Mouse (Mus musculus) B cell, adult 2 months (primary cell): ENCODE results near the gene Rnpep.

Experiments used
- DNase-seq, 2 experiments: peaks; one replicate each; pipeline ENCODE4 v3.0.0; 2022

Rnpep gene

GRCm38 (mm10) chr1:135283826-135284291, at the start of gene Rnpep:
TSS of gene Rnpep (minus strand) at chr1:135284084.
- DNase-seq, result peak; percentile 51 to 61

GRCm38 (mm10) chr1:135330578-135330977, 46.7 kb upstream of the Rnpep start:
- no peak for DNase-seq

DNA sequence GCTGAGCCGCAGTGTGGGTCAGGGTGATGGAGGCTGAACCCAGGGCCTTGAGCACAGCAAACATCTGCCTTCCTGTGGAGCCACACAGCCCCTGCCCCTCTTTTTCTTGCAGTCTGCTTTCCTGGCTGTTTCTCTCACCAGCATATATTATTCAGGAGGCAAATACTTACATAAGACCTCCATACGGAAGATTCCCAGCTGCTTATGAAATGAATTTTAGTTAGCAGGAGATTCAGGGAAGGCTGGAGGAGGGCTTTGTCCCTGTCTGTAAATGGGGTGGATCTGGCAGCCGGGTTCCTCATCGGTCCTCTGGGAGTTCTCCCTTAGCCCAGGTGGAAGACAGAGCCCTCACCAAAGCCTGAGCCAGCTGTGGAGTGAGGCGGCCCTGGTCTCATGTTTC, 44.5 kb upstream of the Rnpep start:
- DNase-seq, result no peak

DNA sequence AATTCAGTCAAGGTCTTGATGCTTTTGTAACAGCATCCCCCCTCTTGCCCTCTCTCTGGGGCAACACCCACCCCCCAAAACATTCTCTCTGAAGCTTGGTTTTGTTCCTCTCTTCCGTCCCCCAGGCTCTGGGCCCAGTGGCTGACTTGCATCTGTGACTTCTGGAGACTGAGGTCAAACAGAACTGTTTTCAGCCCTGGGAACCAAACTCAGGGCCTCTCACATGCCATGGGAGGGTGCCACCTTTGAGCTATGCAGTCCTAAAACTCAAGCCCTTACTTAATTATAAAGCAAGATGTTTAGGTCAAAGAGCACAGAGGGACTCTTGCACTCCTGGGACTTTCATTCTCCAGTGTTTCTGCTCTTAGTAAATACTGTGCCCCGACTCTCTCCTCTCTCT, 42.0 kb upstream of the Rnpep start:
- DNase-seq, result no peak

GRCm38 (mm10) chr1:135324571-135324970, 40.7 kb upstream of the Rnpep start, which contains the start of gene Lmod1:
TSS of gene Lmod1 (plus strand) at chr1:135324807.
- no peak for DNase-seq

DNA sequence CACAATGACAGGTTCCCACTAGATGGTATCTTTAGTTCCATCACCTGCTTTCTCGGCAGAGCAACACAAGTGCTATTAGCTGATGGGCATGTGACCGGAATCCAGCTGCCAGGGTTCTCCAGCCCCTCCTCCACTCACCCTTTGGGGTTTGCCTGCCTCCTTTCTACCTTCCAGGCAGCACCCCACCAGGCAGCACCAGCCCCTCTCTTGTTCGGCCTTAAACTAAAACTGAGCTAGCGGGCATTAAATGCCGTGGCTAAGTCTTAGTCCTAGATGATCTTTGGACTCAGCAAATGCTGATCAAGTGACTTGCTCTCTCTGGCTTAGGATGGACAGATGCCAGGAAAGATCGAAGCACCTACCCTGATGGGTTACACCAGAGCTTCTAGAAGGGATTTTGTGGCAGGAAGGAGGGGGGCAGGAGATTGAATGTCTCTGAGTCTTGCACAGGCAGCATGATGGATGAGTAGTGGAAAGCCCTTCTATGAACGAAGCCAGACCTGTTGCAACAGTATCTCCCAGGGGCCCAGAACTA, 39.5 kb upstream of the Rnpep start:
- DNase-seq, result no peak

- DNase-seq, result peak; percentile 89 to 92
These were observed 29.6 kb upstream of the Rnpep start, which contains the start of gene Timm17a for GRCm38 (mm10) chr1:135313284-135314031. TSS of gene Timm17a (minus strand) at chr1:135313778.

DNA sequence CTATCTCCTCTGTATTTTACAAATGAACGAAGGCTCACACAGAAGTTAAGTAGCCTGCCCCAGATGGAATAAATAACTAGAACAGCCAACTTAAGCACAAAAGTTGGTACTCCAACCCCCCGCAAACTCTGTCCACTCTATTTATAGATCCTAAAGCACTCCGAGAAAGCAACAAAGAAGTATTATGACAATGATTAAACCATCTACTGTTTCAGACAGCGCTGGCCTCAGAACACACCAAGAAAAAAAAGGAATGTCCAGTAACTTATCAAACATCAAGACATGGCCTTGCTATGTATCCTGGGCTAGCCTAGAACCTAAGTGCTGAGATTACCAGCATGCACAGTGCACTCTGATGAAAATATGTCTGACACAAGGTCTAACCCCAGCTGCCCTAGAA, 28.3 kb upstream of the Rnpep start:
- no peak for DNase-seq

GRCm38 (mm10) chr1:135311356-135311755, 27.5 kb upstream of the Rnpep start:
- no peak for DNase-seq

- no peak for DNase-seq
These were observed 7.0 kb upstream of the Rnpep start for GRCm38 (mm10) chr1:135290908-135291307.

DNA sequence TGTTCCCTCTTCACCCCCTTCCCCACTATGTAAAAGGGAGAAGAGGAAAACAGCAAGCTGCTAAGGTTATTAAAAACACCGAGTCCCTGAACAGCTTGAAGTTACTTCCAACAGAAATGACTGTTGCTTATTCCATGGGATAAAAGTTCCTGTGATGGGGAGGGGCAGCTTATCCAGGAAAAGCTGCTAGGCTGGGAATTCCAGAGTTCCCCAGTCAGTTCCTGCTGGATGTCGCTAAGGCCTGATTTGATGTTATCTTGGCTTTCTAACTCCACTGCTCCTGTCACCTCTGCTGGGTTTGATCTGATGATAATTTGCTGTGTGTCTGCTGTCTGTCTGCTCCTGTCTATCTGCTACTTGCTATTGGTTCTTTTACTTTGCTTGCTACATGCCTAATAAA, 2.4 kb upstream of the Rnpep start:
- no peak for DNase-seq

DNA sequence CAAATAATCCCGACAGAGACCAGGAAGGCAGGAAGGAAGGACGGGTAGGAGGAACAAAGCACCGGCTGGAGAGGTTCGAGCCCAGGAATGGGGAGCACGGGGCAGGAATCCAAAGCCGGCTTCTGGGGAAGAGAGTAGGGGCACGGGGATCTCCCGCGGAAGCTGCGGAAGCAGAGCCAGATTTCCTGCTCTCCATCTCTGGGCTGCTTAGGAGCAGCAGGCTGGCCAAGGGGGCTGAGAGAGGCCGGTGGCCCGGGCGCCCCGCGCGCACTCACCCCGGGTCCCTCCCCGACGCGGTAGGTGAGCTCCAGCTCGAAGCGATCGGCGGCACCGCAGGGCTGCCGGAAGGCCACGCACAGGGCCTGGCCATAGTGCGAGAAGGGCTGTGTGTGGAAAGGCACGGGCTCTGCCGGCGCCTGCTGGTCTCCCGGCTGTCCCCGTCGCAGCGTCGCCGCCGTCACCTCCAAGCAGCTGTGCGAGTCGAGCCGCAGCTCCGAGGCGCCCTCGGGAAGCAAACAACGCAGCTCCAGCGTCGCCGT, 528 bp downstream of the Rnpep start:
- peak in 1 of 2 experiments; percentile 37 for DNase-seq

GRCm38 (mm10) chr1:135282536-135283286, 1.2 kb downstream of the Rnpep start:
- DNase-seq, result peak; percentile 12 to 17

DNA sequence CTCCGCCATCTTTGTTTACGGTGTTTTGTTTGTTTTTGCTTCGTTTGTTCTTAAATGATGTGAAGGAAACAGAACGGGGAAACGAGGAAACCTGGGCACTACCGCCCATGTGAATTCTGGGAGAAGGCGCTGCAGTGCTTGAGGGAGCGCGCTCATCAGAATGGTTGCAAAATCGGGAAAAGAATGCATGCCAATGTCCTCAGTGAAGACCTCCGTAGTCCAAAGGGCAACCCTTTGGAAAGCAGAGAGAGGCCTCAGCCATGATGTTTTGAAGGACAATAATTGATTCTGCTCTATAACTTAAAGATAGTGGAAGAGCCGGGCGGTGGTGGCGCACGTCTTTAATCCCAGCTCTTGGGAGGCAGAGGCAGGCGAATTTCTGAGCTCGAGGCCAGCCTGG, 2.0 kb downstream of the Rnpep start:
- no peak for DNase-seq

- no peak for DNase-seq
These were observed 3.2 kb downstream of the Rnpep start for GRCm38 (mm10) chr1:135280646-135281045.

- no peak for DNase-seq
These were observed 12.5 kb downstream of the Rnpep start for GRCm38 (mm10) chr1:135271371-135271770.

DNA sequence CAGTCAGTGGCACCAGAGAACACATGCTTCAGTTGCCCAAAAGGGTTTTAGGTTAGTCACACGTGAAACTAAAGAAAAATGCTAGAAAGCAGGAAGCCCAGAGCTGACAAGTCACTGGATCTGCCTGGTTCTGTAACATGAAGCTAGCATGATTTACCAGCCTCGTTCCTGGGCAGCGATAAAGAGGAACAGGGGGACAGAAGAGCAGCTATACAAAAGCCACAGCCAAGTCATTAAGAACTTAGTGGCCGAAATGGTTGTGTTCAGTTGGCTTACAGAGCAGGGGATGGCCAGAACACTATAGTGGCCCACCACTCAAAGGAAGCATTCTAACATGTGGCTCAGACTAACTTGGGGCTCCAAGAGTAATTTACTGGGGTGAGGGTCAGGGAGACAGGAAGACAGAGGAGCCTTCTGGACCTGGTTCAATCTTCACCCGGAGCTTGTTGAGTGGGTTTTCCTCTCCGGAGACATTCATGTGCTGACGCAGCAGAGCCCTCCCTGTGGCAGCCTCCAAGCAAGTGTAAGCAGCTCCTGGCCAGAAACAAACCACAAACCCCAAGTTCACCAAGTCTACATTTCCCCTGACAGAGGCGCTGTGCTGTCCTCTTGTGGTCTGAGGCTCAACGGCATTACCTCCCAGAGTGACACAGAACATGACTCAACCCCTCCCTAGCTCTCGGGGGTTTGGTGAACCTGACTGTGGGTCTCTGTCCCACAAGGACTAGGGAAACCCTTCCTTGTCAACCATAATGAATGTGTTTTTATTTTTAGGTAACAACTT, 16.0 kb downstream of the Rnpep start:
- no peak for DNase-seq

DNA sequence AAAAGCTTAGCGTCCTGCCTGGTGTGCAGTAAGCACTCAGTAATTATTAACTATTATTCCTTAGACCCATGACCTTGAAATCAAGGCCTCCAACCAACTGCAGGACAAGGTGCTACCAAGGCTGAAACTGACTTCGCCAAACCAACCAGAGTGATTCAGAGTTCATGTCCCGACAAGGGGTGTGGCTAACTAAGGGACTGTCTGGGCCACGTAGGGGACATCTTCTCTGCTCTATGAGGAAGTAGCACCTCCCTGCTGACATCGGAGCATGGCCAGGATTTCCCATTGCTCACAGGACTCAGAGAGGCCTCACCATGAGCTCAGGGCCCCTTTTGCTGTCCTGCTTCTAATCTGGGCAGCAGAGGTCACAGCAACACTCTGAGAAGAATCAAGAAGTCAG, 18.1 kb downstream of the Rnpep start:
- DNase-seq, result no peak

DNA sequence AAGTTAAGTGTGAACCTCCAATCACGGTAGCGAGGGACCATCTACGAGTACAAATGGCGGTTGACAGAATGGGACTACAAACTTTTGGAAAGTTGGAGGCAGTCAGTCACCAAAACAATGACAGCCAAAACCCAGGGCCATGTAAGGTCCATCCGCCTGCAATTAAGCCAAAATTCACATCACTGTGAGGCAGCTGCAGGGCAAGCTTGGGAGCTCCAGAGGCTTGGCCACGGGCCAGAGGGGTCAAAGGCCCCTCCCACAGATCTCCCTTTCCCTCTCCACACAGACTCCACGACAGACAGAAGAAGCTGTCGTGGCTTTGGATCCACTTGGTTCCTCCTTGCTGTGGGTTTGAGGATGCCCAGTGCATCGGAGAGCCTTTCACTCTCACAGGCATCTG, 20.6 kb downstream of the Rnpep start:
- no peak for DNase-seq

DNA sequence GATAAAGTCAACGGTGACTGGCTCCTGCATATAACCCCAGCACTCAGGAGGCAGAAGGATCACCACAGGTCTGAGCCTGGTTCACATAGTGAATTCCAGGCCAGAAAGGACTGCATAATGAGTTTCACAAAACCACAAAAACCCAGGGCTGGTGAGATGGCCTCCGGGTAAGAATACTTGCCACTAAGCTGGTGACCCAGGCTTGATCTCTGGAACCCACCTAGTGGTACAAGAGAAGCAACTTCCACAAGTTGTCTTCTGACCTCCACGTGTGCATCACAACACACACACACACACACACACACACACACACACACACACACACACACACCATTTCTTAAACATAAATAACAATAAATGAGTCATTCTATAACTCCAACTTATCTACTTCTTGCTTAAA, 21.6 kb downstream of the Rnpep start:
- DNase-seq, result no peak

GRCm38 (mm10) chr1:135260931-135261330, 23.0 kb downstream of the Rnpep start:
- DNase-seq, result no peak

GRCm38 (mm10) chr1:135259128-135259436, 24.8 kb downstream of the Rnpep start:
- DNase-seq, result peak; percentile 76 to 78
